ENCODE assay signal across 9 mouse cellular contexts in the genomic region with DNA sequence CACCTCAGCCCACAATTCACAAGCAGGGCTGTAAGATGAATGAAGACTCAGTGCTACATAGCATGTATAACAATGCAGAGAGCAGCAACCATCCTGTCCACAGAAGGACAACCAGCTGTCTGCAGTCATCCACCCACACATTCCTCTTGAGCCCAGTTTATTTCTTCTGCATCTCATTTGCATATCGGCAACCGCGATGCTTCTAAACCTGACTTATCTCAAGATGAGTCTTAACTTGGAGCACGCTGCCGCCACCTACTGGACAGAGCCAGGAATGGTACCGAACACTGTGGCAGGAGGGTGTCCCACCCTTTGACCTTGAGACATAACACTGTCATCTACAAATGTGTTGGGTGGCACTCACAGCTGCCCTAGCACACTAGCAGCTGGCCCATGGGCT. TPM values are rescaled to one million over a fixed set of nuclear protein-coding genes. Genes with fewer than 3 reads are reported as not detected.
DNase-seq lines count a peak whose midpoint lies in the region; ATAC-seq and TF ChIP-seq lines count a peak whose summit lies in the region.
"Had no signal": no experiment of that assay in that cellular context is flagged by ENCODE, and none has a peak within 500 bp of the region (broad histone marks: within the 10 kb centered on the region; RNA-seq: fewer than 3 reads in every experiment).

No protein-coding gene starts in this region.

- WGBS in kidney, adult 2 months, result 28% methylated on average over 6 of the region's 6 CpGs
- 38% methylated on average over 6 of the region's 6 CpGs for WGBS in kidney, embryonic 16.5 days
- WGBS in liver, embryonic 16.5 days (ENCODE audit: insufficient replicate concordance), result 25% methylated on average over 6 of the region's 6 CpGs

- in situ Hi-C loops in ES-E14 (cut with MboI; ENCODE audit: low sequenced_read_pairs in 2 of 2, unreplicated experiment in 2 of 2), result no loop called here

- no peak for DNase-seq in kidney, adult 2 months
- DNase-seq in ES-E14 (ENCODE audit: low read depth, low spot score), result peak; percentile 73
- DNase-seq in adrenal gland, postnatal 36 days, result peak; percentile 7 to 24
- DNase-seq in spleen, postnatal 14 days (ENCODE audit: low spot score in 2 of 2), result peak; percentile 61 to 72

- no peaks in the 10 kb centered on the region for H3K9me3 ChIP-seq in kidney, embryonic 16.5 days (ENCODE audit: low read length)
- no peaks in the 10 kb centered on the region for H3K9me3 ChIP-seq in ES-E14 (ENCODE audit: control insufficient read depth, insufficient read depth, low read depth, low read length)
- H3K9me3 ChIP-seq in liver, embryonic 16.5 days (replicated peaks; ENCODE audit: control insufficient read depth, low read length), result no peaks in the 10 kb centered on the region
- H3K9me3 ChIP-seq: hindbrain, embryonic 15.5 days had no signal

- no peak for ATAC-seq in kidney, embryonic 16.5 days (ENCODE audit: low FRiP score, low TSS enrichment)
- ATAC-seq in granulocyte monocyte progenitor cell, adult 5-6 weeks (replicated peaks; ENCODE audit: poor library complexity, severe bottlenecking), result peak; percentile 69
- no peak for ATAC-seq in liver, embryonic 16.5 days (ENCODE audit: low read depth)

- no peak overlapping the region for H3K4me3 ChIP-seq in kidney, adult 2 months (ENCODE audit: insufficient read depth, low read depth, low read length)
- H3K4me3 ChIP-seq in kidney, embryonic 16.5 days (ENCODE audit: low read length), result no peak overlapping the region
- no peak overlapping the region for H3K4me3 ChIP-seq in ES-E14 (ENCODE audit: insufficient read depth in 1 of 2, low read depth in 1 of 2, low read length in 2 of 2, poor library complexity in 1 of 2, severe bottlenecking in 1 of 2)
- peak overlapping the region; percentile 40 for H3K4me3 ChIP-seq in liver, embryonic 16.5 days (ENCODE audit: low read depth, low read length)
- H3K4me3 ChIP-seq: hindbrain, embryonic 15.5 days had no signal

- H3K4me1 ChIP-seq in kidney, adult 2 months (ENCODE audit: control insufficient read depth, insufficient read depth, low read length), result no peaks in the 10 kb centered on the region
- H3K4me1 ChIP-seq in kidney, embryonic 16.5 days (ENCODE audit: insufficient read depth, low read length), result peaks cover 2% of the 10 kb centered on the region; the same call in 1 of the 2 replicates
- no peaks in the 10 kb centered on the region for H3K4me1 ChIP-seq in ES-E14 (ENCODE audit: control insufficient read depth in 2 of 2, insufficient read depth in 2 of 2, low read length in 2 of 2, poor library complexity in 1 of 2)
- H3K4me1 ChIP-seq in liver, embryonic 16.5 days (ENCODE audit: control insufficient read depth, low read depth, low read length), result peaks cover 18% of the 10 kb centered on the region

- TF ChIP-seq POLR2A in kidney, adult 2 months (IDR thresholded peaks at IDR 0.05; ENCODE audit: low read depth, low read length), result no peak

- no peaks in the 10 kb centered on the region for H3K27me3 ChIP-seq in kidney, adult 2 months (replicated peaks; ENCODE audit: control insufficient read depth, insufficient read depth, low read length)
- H3K27me3 ChIP-seq in kidney, embryonic 16.5 days (ENCODE audit: insufficient read depth, low read length), result peaks cover 10% of the 10 kb centered on the region; the same call in 1 of the 2 replicates
- no peaks in the 10 kb centered on the region for H3K27me3 ChIP-seq in liver, embryonic 16.5 days (ENCODE audit: control insufficient read depth, insufficient read depth, low read depth, low read length)

- no peak overlapping the region for H3K4me2 ChIP-seq in kidney, embryonic 16.5 days (replicated peaks; ENCODE audit: low read depth, low read length)
- peak overlapping the region; percentile 73 for H3K4me2 ChIP-seq in liver, embryonic 16.5 days (ENCODE audit: low read depth, low read length)
- H3K4me2 ChIP-seq: hindbrain, embryonic 15.5 days had no signal

- H3K36me3 ChIP-seq in kidney, adult 2 months (ENCODE audit: control insufficient read depth, insufficient read depth, low read length), result no peaks in the 10 kb centered on the region
- H3K36me3 ChIP-seq in kidney, embryonic 16.5 days (ENCODE audit: insufficient read depth, low read length), result no peaks in the 10 kb centered on the region
- no peaks in the 10 kb centered on the region for H3K36me3 ChIP-seq in ES-E14 (ENCODE audit: control insufficient read depth, insufficient read depth, low read length, poor library complexity, severe bottlenecking)
- peaks cover 34% of the 10 kb centered on the region for H3K36me3 ChIP-seq in liver, embryonic 16.5 days (ENCODE audit: control insufficient read depth, insufficient read depth)
- H3K36me3 ChIP-seq: hindbrain, embryonic 15.5 days had no signal

- H3K27ac ChIP-seq in kidney, adult 2 months (ENCODE audit: insufficient read depth, low read depth, low read length), result no peak overlapping the region
- no peak overlapping the region for H3K27ac ChIP-seq in kidney, embryonic 16.5 days (ENCODE audit: low read length)
- H3K27ac ChIP-seq in ES-E14 (ENCODE audit: insufficient read depth, low read depth, low read length, poor library complexity, severe bottlenecking), result no peak overlapping the region
- H3K27ac ChIP-seq in liver, embryonic 16.5 days (ENCODE audit: low read length), result peak overlapping the region; percentile 100
- H3K27ac ChIP-seq: hindbrain, embryonic 15.5 days had no signal

- no peak overlapping the region for H3K9ac ChIP-seq in kidney, embryonic 16.5 days (replicated peaks; ENCODE audit: low read length)
- no peak overlapping the region for H3K9ac ChIP-seq in ES-E14 (ENCODE audit: insufficient read depth, low read depth, low read length, poor library complexity, severe bottlenecking)
- peak overlapping the region; percentile 50 for H3K9ac ChIP-seq in liver, embryonic 16.5 days (ENCODE audit: low read depth, low read length)
- H3K9ac ChIP-seq: hindbrain, embryonic 15.5 days had no signal

- peak; percentile 68 for TF ChIP-seq CTCF in kidney, adult 2 months (conservative IDR thresholded peaks at IDR 0.05; ENCODE audit: insufficient read depth, insufficient read length, low read depth, low read length)

TF ChIP-seq in ES-E14, 5 proteins besides CTCF, POLR2A, EP300 and RAD21:
- TF ChIP-seq CHD2 (IDR thresholded peaks at IDR 0.05; ENCODE audit: low read depth, low read length), result no peak
- TF ChIP-seq ZC3H11A (IDR thresholded peaks at IDR 0.05; ENCODE audit: borderline replicate concordance, low read depth, low read length), result 0 out of 2 replicates have a peak, but pooled peaks have one; percentile 12

RNA-seq across cellular contexts. Expression of gene Trim58, which starts 3.1 kb away (rescaled TPM):
- not detected in 2 replicates for polyA plus RNA-seq in kidney, adult 2 months (2012; rRNA removed)
- 0.10 TPM in 1 of 2 replicates, not detected in the other for polyA plus RNA-seq in kidney, embryonic 16.5 days (2015; fragmentation: Nextera tagmentation; extraction: Ambion mirVana)
- total RNA-seq in ES-E14 (2012; rRNA removed), result not detected in 2 replicates
- total RNA-seq in adrenal gland, postnatal 36 days (2021), result not detected
- total RNA-seq in granulocyte monocyte progenitor cell, adult 5-6 weeks (2014; fragmentation: Nextera tagmentation), result 1.4 and 1.6 TPM in 2 replicates
- total RNA-seq in granulocyte monocyte progenitor cell, adult 5-6 weeks (2017), result 0.31 and 0.56 TPM in 2 replicates
- 12.7 and 15.7 TPM in 2 replicates for polyA plus RNA-seq in liver, embryonic 16.5 days (2015; fragmentation: Nextera tagmentation; extraction: Ambion mirVana)

RNA-seq across cellular contexts. Expression of gene Olfr323, which starts 13.0 kb away (rescaled TPM):
- not detected in 2 replicates for polyA plus RNA-seq in kidney, adult 2 months (2012; rRNA removed)
- polyA plus RNA-seq in kidney, embryonic 16.5 days (2015; fragmentation: Nextera tagmentation; extraction: Ambion mirVana), result not detected in 2 replicates
- total RNA-seq in ES-E14 (2012; rRNA removed), result not detected in 2 replicates
- total RNA-seq in adrenal gland, postnatal 36 days (2021), result not detected
- not detected in 2 replicates for total RNA-seq in granulocyte monocyte progenitor cell, adult 5-6 weeks (2014; fragmentation: Nextera tagmentation)
- total RNA-seq in granulocyte monocyte progenitor cell, adult 5-6 weeks (2017), result not detected in 2 replicates
- polyA plus RNA-seq in liver, embryonic 16.5 days (2015; fragmentation: Nextera tagmentation; extraction: Ambion mirVana), result not detected in 2 replicates
- polyA plus RNA-seq: hindbrain, embryonic 15.5 days; neural tube, embryonic 14.5 days had no signal

RNA-seq across cellular contexts. Expression of gene Olfr322, which starts 15.2 kb away (rescaled TPM):
- not detected in 2 replicates for polyA plus RNA-seq in kidney, adult 2 months (2012; rRNA removed)
- polyA plus RNA-seq in kidney, embryonic 16.5 days (2015; fragmentation: Nextera tagmentation; extraction: Ambion mirVana), result 0.04 and 0.12 TPM in 2 replicates
- total RNA-seq in ES-E14 (2012; rRNA removed), result not detected in 2 replicates
- not detected for total RNA-seq in adrenal gland, postnatal 36 days (2021)
- not detected in 2 replicates for total RNA-seq in granulocyte monocyte progenitor cell, adult 5-6 weeks (2014; fragmentation: Nextera tagmentation)
- not detected in 2 replicates for total RNA-seq in granulocyte monocyte progenitor cell, adult 5-6 weeks (2017)
- 0.08 TPM in 1 of 2 replicates, not detected in the other for polyA plus RNA-seq in liver, embryonic 16.5 days (2015; fragmentation: Nextera tagmentation; extraction: Ambion mirVana)
- polyA plus RNA-seq: hindbrain, embryonic 15.5 days; neural tube, embryonic 14.5 days had no signal

RNA-seq across cellular contexts. Expression of gene 2210407C18Rik, which starts 27.5 kb away (rescaled TPM):
- polyA plus RNA-seq in kidney, adult 2 months (2012; rRNA removed), result not detected in 2 replicates
- not detected in 2 replicates for polyA plus RNA-seq in kidney, embryonic 16.5 days (2015; fragmentation: Nextera tagmentation; extraction: Ambion mirVana)
- total RNA-seq in ES-E14 (2012; rRNA removed), result not detected in 2 replicates
- total RNA-seq in adrenal gland, postnatal 36 days (2021), result not detected
- not detected in 2 replicates for total RNA-seq in granulocyte monocyte progenitor cell, adult 5-6 weeks (2014; fragmentation: Nextera tagmentation)
- total RNA-seq in granulocyte monocyte progenitor cell, adult 5-6 weeks (2017), result not detected in 2 replicates
- polyA plus RNA-seq in liver, embryonic 16.5 days (2015; fragmentation: Nextera tagmentation; extraction: Ambion mirVana), result not detected in 2 replicates
- polyA plus RNA-seq: hindbrain, embryonic 15.5 days; neural tube, embryonic 14.5 days had no signal

RNA-seq across cellular contexts. Expression of gene Olfr320, which starts 37.5 kb away (rescaled TPM):
- polyA plus RNA-seq in kidney, adult 2 months (2012; rRNA removed), result not detected in 2 replicates
- 0.05 TPM in 1 of 2 replicates, not detected in the other for polyA plus RNA-seq in kidney, embryonic 16.5 days (2015; fragmentation: Nextera tagmentation; extraction: Ambion mirVana)
- total RNA-seq in ES-E14 (2012; rRNA removed), result not detected in 2 replicates
- total RNA-seq in adrenal gland, postnatal 36 days (2021), result not detected
- total RNA-seq in granulocyte monocyte progenitor cell, adult 5-6 weeks (2014; fragmentation: Nextera tagmentation), result not detected in 2 replicates
- not detected in 2 replicates for total RNA-seq in granulocyte monocyte progenitor cell, adult 5-6 weeks (2017)
- polyA plus RNA-seq in liver, embryonic 16.5 days (2015; fragmentation: Nextera tagmentation; extraction: Ambion mirVana), result not detected in 2 replicates
- polyA plus RNA-seq: hindbrain, embryonic 15.5 days; neural tube, embryonic 14.5 days had no signal
